Mouse (Mus musculus): ENCODE measurements at regions not wholly inside any gene's neighbourhood (a gene's known extent, or its start where the extent isn't known, plus 50 kb on each side); places are given as distances from the start of the nearest gene placed in this dataset.
A peak's percentile ranks its signal among the peaks of the same experiment; 100 is the strongest.

DNA sequence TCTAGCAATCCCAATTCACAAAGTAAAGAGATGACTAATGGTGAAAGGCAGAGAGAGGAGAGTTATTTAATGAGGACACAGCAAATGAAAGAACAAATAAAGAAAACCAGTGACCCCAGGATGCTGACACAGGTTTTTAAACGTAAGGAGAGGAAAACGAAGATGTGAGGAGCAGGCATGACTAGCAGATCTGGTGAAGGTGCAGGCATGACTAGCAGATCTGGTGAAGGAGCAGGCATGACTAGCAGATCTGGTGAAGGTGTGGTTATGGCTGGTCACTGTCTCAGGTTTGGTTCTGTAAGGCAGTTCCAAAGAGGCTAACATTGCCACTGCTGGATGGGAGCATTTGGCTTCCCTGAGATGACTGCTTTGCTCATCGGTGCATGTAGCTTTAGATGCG lies 57.0 kb downstream of the Mbl2 start:
- peak; percentile 14 for DNase-seq (ENCODE audit: low read depth, low spot score)

DNA sequence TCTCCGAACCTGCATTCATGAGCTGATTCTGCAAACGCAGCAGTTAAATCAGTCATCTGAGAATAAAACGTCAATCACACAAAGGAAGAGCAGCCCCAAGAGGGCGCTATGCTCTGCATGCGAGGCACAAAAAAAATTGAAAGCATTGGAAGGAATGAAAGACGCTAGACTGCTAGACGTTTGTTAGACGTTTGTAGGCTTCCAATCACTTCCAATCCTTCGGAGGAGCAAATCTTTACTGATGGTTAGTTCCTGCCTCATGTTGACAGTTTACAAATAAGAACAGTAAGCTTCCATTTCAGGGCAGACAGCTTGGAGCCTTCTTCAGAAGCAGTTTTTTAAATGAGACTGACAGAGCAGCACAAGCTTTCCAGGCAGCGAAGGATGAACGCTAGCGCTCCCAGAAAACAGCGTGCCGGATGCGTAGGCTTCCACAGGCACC lies 62.5 kb downstream of the Mbl2 start:
- DNase-seq (ENCODE audit: low read depth, low spot score): peak; percentile 51

DNA sequence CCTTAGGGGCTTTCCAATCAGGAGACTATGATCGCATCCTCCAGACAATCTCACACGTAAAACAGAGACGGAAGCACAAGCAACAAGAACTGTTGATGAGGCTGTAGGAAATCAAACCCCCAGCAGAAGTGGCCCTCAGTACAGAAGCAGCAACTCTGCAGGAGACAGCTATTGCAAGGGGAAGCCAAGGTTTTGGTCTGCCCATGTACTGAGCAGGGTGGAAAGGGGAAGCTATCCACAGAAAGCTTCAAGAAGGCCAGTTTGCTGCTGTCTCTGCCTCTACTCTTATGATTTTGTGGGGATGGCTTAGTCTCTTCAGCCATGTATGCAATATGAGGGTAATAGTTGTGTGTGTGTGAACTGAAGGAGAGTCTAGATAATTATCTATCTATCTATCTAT lies 63.3 kb downstream of the Mbl2 start:
- DNase-seq (ENCODE audit: low read depth, low spot score): no peak

DNA sequence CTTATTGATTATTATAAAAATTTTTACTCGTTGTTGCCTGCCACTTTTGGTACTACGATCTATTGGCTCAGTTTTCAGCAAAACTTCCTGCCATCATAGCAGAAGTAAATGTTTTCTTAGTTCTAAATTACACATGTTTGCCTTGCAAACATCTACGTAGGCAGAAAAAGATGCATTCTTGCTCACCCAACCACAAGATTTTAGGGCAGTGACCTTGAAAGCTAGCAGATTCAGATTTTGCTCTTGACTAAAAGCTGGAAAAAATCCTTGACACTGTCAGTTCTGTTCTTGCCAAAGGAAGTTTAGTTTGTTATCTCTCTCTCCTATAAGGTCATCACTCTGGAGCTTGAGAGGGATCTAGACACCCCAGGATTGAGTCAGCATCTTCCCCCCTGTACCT lies 66.8 kb downstream of the Mbl2 start:
- DNase-seq (ENCODE audit: low read depth, low spot score): no peak

GRCm38 (mm10) chr19:30302281-30302680 lies 69.5 kb downstream of the Mbl2 start:
- no peak for DNase-seq (ENCODE audit: low read depth, low spot score)

- DNase-seq (ENCODE audit: low read depth, low spot score): no peak
Observed at GRCm38 (mm10) chr19:30306379-30306778, 73.6 kb downstream of the Mbl2 start.

- no peak for DNase-seq (ENCODE audit: low read depth, low spot score)
Observed at GRCm38 (mm10) chr19:30306919-30307318, 74.2 kb downstream of the Mbl2 start.

- DNase-seq (ENCODE audit: low read depth, low spot score): no peak
Observed at GRCm38 (mm10) chr19:30317314-30317713, 84.6 kb downstream of the Mbl2 start.

DNA sequence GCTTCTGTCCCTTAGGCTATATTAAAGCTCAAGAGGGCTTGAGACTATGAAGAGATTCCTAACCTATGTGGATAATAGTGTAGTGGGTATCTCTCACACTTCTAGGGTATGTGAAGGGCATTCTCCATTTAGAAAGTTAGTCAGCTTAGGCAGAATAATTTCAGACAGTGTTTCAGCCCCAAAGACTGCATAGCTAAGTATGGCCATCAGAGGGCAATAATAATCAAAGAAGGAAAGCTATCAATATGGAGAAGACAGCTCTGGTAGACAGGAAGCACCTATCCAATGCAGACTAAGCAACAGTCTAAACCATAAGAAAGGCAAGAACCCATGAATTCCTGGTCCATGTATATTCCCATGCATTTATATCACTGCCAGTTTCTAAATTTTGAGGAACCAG lies 95.0 kb downstream of the Mbl2 start:
- DNase-seq (ENCODE audit: low read depth, low spot score): no peak

GRCm38 (mm10) chr19:30328886-30329285 lies 96.1 kb downstream of the Mbl2 start:
- no peak for DNase-seq (ENCODE audit: low read depth, low spot score)

- no peak for DNase-seq (ENCODE audit: low read depth, low spot score)
Observed at GRCm38 (mm10) chr19:30330792-30331191, 98.0 kb downstream of the Mbl2 start.

DNA sequence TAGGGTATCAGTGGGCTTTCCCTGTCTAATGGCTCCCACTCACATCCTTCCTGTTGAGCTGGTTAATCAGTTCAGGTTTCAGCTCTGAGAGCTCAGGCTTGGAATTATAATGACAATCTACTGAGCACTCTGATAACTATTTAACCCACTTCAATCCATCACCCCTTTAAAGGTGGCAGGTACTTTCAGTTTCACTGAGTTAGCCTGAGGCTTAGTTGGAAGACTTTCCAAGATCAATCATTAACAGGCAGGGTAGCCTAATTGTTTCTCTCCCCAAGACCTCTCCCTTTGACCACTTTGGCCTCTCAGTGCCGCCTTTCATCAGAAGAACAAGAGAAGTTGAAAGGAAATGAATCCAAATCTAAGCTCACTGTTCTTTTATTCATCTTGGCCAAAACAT lies 99.1 kb downstream of the Mbl2 start:
- no peak for DNase-seq (ENCODE audit: low read depth, low spot score)

- no peak for DNase-seq (ENCODE audit: low read depth, low spot score)
Observed at GRCm38 (mm10) chr19:30344401-30344800, 111.7 kb downstream of the Mbl2 start.

- no peak for DNase-seq (ENCODE audit: low read depth, low spot score)
Observed at GRCm38 (mm10) chr19:30348924-30349323, 116.2 kb downstream of the Mbl2 start.

GRCm38 (mm10) chr19:30354981-30355380 lies 122.2 kb downstream of the Mbl2 start:
- no peak for DNase-seq (ENCODE audit: low read depth, low spot score)

DNA sequence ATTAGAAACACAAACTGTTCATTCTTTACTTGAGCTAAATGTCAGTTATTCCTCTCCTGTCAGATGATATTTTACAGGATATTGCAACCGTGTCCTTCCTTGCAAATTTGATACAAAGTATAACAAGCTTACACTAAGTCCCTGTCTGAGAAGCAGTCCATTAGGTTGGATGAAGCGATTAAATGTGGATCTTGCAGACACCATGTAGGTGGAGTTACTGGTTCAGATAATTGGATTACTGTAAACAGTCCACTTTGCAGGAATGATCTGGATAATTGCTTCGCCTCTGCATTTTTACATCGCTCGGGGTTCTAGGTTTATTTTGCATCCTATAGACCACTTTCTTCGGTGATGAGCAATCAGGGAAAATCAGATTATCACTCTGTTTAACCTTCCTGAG lies 126.2 kb downstream of the Mbl2 start:
- DNase-seq (ENCODE audit: low read depth, low spot score): no peak

- no peak for DNase-seq (ENCODE audit: low read depth, low spot score)
Observed at GRCm38 (mm10) chr19:30371901-30372300, 139.2 kb downstream of the Mbl2 start.

GRCm38 (mm10) chr19:30379767-30380166 lies 147.0 kb downstream of the Mbl2 start:
- DNase-seq (ENCODE audit: low read depth, low spot score): no peak

- DNase-seq (ENCODE audit: low read depth, low spot score): no peak
Observed at GRCm38 (mm10) chr19:30380515-30381206, 147.9 kb downstream of the Mbl2 start.

DNA sequence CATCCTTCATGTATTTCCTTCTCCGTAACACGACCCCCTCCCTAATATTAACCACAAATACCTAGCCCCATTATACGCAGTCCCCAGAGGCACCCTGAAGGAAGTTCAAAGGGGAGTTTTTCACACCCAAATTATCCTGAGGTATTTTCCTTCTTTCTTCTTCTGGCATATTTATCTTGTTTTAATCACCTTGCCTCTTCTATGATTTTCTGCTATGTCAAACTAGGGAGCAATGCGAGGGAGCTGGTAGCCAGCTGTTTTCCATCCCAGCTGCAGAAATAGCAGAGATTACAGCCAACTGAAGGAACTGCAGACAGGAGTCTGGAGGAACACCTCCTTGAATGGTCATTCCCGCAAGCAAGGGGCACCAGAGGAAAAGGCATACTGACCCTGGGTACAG lies 155.7 kb downstream of the Dkk1 start:
- no peak for DNase-seq (ENCODE audit: low read depth, low spot score)

DNA sequence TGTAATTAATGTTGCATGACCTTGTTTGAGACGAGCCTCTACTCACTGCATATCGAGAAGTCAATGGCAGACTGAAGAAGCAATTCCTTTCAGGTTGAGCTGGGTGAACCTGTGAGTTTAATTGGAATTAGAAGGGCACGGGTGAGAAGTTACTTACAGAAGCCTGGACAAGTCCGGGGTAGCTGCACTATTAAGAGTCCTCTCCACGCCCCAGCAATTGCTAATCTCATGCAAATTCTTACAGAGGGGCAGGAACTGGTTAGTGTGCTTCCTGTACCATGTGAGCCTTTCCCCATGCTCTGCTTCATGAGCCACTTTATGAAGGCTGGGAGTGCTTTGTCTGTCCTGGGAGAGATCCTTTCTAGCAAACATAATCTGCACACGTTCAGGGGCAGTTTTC lies 142.5 kb downstream of the Dkk1 start:
- DNase-seq (ENCODE audit: low read depth, low spot score): peak; percentile 40

DNA sequence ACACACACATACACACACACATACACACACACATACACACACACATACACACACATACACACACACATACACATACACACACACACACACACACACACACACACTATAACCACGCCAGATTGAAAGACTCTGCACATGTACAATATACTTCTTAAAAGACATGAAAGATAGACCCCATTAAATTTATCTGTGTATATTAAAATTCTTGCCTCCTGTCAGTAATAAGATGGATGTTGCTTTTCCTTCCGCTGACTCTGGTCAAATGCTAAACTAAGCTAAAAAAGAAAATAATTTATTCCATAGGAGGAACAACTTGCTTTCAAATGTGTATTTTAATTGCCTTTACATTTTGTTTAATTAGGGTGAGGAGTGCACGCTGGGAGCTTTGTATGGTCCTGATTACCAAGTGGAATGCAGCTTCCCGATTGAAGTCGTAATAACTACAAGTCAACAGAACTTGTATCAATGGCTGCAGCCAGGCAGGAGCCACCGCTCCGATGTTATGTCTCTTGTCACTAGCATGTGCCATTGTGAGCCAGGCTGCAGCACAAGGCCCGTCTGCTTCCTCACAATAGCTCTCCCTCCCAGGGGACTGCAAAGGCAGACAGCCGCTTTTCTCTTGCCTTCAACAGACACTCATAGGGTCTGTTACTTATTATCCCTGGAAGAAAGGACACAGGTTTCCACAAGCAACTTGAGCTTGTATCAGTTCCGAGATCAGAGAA lies 129.7 kb downstream of the Dkk1 start:
- DNase-seq (ENCODE audit: low read depth, low spot score): no peak

GRCm38 (mm10) chr19:30425627-30426026 lies 123.8 kb downstream of the Dkk1 start:
- DNase-seq (ENCODE audit: low read depth, low spot score): no peak
